Mouse (Mus musculus) brain, embryonic 14.5 days (tissue): Measurements from ENCODE around the gene Lyl1. TPM values are rescaled to one million over a fixed set of nuclear protein-coding genes. Genes with fewer than 3 reads are reported as not detected.
A peak's percentile ranks its signal among the peaks of the same experiment; 100 is the strongest.

Experiments
- DNase-seq: peaks from one replicate; pipeline ENCODE4 v3.0.0-alpha.2; 2011; ENCODE audit warnings: low read depth
- CTCF ChIP-seq: fragments of 200-500 bp; IDR thresholded peaks from 2 replicates; pipeline ENCODE4 v1.5.1; 2012; ENCODE audit warnings: inconsistent platforms, mild to moderate bottlenecking, moderate library complexity, borderline replicate concordance; ENCODE audit not compliant: insufficient read depth, insufficient read length; ENCODE audit errors: extremely low read depth
- POLR2A ChIP-seq: fragments of 200-500 bp; IDR thresholded peaks from 2 replicates; pipeline ENCODE4 v1.6.1; 2012; ENCODE audit warnings: mild to moderate bottlenecking, inconsistent platforms, borderline replicate concordance; ENCODE audit not compliant: poor library complexity, insufficient read depth, insufficient read length, severe bottlenecking; ENCODE audit errors: extremely low read depth
- polyA plus RNA-seq: library from polyadenylated mRNA; depleted of rRNA; stranded (reverse); fragments of >200 nt; gene quantifications from 2 replicates; pipeline ENCODE4 v1.2.3, GENCODE M21; 2012; rRNA removed

Lyl1 gene
- polyA plus RNA-seq, result 3.4 and 4.7 TPM in 2 replicates

GRCm38 (mm10) chr8:84700941-84701911, at the start of gene Lyl1:
TSS of gene Lyl1 (plus strand) at chr8:84701457.
- no peak for TF ChIP-seq CTCF
- TF ChIP-seq POLR2A, result no peak

DNA sequence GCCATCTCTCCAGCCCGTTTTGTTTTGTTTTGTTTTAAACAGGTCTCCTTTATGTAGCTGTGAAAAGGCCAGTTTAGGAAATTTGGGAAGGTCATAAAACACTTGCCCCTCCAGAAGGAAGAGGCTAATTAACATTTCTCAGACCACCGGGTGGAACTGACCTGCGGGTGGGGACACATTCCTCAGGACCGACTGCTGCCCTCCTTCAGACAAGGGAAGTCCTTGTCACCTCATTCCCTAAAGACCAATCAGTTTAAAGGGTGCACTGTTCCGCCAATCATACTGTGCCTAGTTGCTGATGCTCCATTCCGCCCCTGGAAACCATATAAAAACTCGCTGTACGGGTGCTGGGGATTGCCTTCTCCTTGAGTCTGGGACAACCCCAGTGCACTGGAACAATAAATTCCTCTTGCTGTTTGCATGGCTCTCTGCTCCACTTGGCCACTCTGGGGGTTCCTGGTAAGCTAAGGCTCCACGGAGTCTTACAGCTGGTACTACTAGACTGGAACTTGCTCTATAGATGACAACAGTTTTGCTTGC, 48.1 kb upstream of the Lyl1 start:
- TF ChIP-seq POLR2A (no peak), CTCF (no peak)
- DNase-seq, result no peak

More at GRCm38 (mm10) chr8:84700941-84701911, at the start of gene Lyl1:
- DNase-seq, result peak; percentile 51

DNA sequence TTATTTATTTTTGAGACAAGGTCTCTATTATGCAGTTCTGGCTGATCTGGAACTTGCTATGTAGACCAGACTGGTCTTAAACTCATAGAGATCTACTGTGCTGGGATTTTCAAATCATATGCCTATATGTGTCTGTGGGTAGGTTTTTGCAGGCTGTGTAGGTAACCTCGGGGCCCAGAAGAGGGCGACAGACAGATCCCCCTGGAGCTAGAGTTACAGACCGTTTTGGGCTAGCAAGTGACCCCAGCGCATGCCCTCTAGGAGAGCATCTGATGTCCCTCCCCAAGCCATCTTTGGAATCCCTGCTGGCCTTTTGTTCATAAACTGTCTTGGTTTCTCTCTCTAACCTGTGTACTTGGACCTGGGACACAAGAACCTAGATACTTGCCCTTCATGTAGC, 46.7 kb upstream of the Lyl1 start:
- peak; percentile 23; the same call in 1 of the 2 replicates for TF ChIP-seq CTCF
- TF ChIP-seq POLR2A, result no peak
- no peak for DNase-seq

DNA sequence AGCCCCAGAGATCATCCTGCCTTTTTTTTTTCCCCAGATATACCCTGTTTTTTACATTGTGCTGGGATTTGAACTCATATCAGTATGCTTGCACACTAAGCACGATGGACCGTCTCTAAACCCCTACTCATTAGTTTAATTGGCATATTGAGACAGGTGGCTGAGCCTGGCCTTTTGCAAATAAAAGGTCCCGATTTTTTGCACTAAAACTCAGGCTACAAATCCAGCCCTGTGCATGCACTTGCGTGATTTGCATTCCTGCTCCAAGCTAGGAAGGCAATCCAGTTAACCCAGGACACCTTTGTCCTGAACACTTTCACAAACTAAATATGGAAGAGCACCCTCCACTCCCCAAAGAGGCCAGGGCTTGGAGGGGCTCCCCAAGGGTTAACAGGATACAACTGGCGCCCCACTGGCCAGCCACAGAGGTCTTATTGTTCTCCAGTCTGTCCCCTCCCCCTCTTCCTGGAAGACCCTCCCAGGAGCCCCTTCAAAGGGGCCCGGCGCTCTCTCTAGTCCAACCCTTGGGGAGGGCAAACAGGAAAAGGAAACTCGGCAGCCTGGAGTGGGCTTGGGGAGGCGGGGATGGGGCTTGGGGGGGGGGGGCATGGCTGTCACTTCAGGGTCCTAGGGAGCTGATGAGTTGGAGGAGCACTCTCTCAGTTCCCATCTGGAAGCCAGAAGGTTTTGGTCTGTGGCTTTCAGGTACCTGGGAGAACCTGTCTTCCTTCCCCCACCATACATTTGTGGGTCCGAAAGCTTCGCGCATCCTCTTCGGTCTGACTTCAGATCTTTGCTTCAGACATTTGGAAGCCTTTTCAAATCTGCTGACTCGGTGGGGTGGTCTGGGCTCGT, 45.7 kb upstream of the Lyl1 start:
- peak; percentile 86 for DNase-seq
- TF ChIP-seq POLR2A (no peak), CTCF (no peak)

DNA sequence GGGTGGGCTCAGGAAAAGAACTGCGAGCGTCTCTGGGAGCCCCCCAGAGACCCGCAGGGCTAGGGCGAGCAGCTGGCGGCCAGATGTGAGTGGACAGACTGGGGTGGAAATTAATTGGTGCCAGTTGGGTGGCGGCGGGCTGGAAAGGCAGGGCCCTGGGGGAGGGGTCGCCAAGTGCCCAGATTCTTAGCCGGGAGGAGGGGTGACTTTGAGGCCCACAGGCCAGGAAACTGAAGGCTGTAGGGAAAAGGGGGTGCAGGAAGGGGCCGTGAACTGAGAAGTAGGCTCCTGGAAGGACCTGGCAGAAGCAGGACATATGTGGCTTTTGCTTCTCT, 45.1 kb upstream of the Lyl1 start:
- DNase-seq, result peak; percentile 34
- no peak for TF ChIP-seq POLR2A
- no peak for TF ChIP-seq CTCF

GRCm38 (mm10) chr8:84656641-84657126, 44.6 kb upstream of the Lyl1 start:
- peak; percentile 60 for DNase-seq
- TF ChIP-seq POLR2A (no peak), CTCF (no peak)

- DNase-seq, result no peak
- TF ChIP-seq CTCF (no peak), POLR2A (no peak)
Measured at GRCm38 (mm10) chr8:84657203-84657602, 44.1 kb upstream of the Lyl1 start.

- TF ChIP-seq CTCF, result no peak
- no peak for DNase-seq
Measured at GRCm38 (mm10) chr8:84657680-84658079, 43.6 kb upstream of the Lyl1 start.

DNA sequence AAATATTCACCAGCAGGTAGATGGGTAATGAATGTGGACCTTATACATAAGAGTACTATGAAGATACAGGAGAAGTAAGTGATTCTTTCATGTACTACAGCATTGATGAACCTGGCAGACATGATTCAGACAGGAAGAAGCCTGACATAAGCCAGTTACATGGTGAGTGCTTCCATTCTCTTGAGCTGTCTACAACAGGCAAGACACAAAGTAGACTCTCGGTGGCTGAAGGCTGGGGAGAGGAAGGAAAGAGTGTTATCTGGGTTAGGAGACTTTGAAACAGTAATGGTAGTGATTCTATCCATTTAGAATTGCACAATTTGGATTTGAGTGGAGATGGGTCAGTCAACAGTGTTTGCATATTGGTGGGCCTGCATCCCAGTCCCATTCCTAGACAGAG, 42.3 kb upstream of the Lyl1 start:
- no peak for DNase-seq
- TF ChIP-seq POLR2A (no peak), CTCF (no peak)

GRCm38 (mm10) chr8:84659936-84660818, 41.1 kb upstream of the Lyl1 start:
- DNase-seq, result peak; percentile 50
- TF ChIP-seq POLR2A, result no peak
- TF ChIP-seq CTCF, result no peak
